Mouse (Mus musculus): Measurements from ENCODE around the gene Pwwp2a. TPM values are rescaled to one million over a fixed set of nuclear protein-coding genes. Genes with fewer than 3 reads are reported as not detected.

Gene Pwwp2a
- polyA plus RNA-seq, 1 experiment from 2014 or later, result 31.5 TPM

Other genes starting within 250 kb of the Pwwp2a start
- 54.7 and 59.2 TPM in 2 replicates for gene Slu7, start 248.3 kb upstream of the Pwwp2a start, polyA plus RNA-seq (2015; fragmentation: Nextera tagmentation; extraction: Ambion mirVana)
- 13.6 and 15.6 TPM in 2 replicates for gene C1qtnf2, start 207.7 kb upstream of the Pwwp2a start, polyA plus RNA-seq (2015; fragmentation: Nextera tagmentation; extraction: Ambion mirVana)
- 12.3 and 13.2 TPM in 2 replicates for gene Ccnjl, start 153.2 kb upstream of the Pwwp2a start, polyA plus RNA-seq (2015; fragmentation: Nextera tagmentation; extraction: Ambion mirVana)
- gene 4933415A04Rik, start 95.0 kb upstream of the Pwwp2a start, polyA plus RNA-seq (2015; fragmentation: Nextera tagmentation; extraction: Ambion mirVana), result 3.4 and 3.8 TPM in 2 replicates
- not detected in 2 replicates for gene Fabp6, start 80.5 kb upstream of the Pwwp2a start, polyA plus RNA-seq (2015; fragmentation: Nextera tagmentation; extraction: Ambion mirVana)
- gene Ttc1, start 66.0 kb downstream of the Pwwp2a start, polyA plus RNA-seq (2015; fragmentation: Nextera tagmentation; extraction: Ambion mirVana), result 77.9 and 80.4 TPM in 2 replicates
- 13.2 and 13.9 TPM in 2 replicates for gene Adra1b, start 219.2 kb downstream of the Pwwp2a start, polyA plus RNA-seq (2015; fragmentation: Nextera tagmentation; extraction: Ambion mirVana)

Measured in hindbrain, embryonic 15.5 days (tissue).